Mouse (Mus musculus) heart, adult 2 months (tissue): Measurements from ENCODE around the gene Rab14. TPM values are rescaled to one million over a fixed set of nuclear protein-coding genes. Genes with fewer than 3 reads are reported as not detected.

ENCODE experiments used
- DNase-seq, 2 experiments: peaks; one replicate each; pipeline ENCODE4 v3.0.0; 2021
- H3K27ac ChIP-seq: fragments of 200-600 bp; 2 replicates; pipeline ENCODE4 v1.8.1; 2022
- H3K27me3 ChIP-seq: fragments of 200-500 bp; 2 replicates; pipeline ENCODE4 v1.6.1; 2012; ENCODE audit warnings: mild to moderate bottlenecking, low read length, inconsistent platforms, mixed read lengths; ENCODE audit not compliant: control insufficient read depth, insufficient read depth
- H3K36me3 ChIP-seq: fragments of 200-500 bp; 2 replicates; pipeline ENCODE4 v1.6.1; 2012; ENCODE audit warnings: low read length, inconsistent platforms; ENCODE audit not compliant: control insufficient read depth, insufficient read depth
- H3K4me1 ChIP-seq: fragments of 200-500 bp; 2 replicates; pipeline ENCODE4 v1.6.1; 2011; ENCODE audit warnings: low read length; ENCODE audit not compliant: control insufficient read depth, insufficient read depth
- H3K4me3 ChIP-seq: fragments of 200-600 bp; 2 replicates; pipeline ENCODE4 v1.8.1; 2022
- H3K79me2 ChIP-seq: fragments of 200-500 bp; replicated peaks from 2 replicates; pipeline ENCODE4 v1.6.1; 2012; ENCODE audit warnings: mild to moderate bottlenecking, inconsistent platforms, low read length, moderate library complexity, mixed read lengths; ENCODE audit not compliant: control insufficient read depth, insufficient read depth
- H3K9ac ChIP-seq: fragments of 200-500 bp; 2 replicates; pipeline ENCODE4 v1.6.1; 2012; ENCODE audit warnings: low read depth, mild to moderate bottlenecking, control low read depth, inconsistent platforms, low read length, mixed read lengths
- CTCF ChIP-seq: fragments of 200-600 bp; IDR thresholded peaks from 2 replicates; pipeline ENCODE4 v1.8.1; 2022; ENCODE audit warnings: antibody characterized with exemption, mild to moderate bottlenecking, moderate library complexity
- EP300 ChIP-seq: fragments of 200-500 bp; IDR thresholded peaks from 2 replicates; pipeline ENCODE4 v1.6.1; 2011; ENCODE audit warnings: low read depth, low read length, control low read depth; ENCODE audit not compliant: insufficient read depth
- POLR2A ChIP-seq: fragments of 200-500 bp; IDR thresholded peaks from 2 replicates; pipeline ENCODE4 v1.6.1; 2011; ENCODE audit warnings: mild to moderate bottlenecking, low read depth, low read length, control low read depth; ENCODE audit not compliant: insufficient read depth
- WGBS: fragments of 180-500 bp; shearing (Covaris S2); methylation state at CpG from one replicate; pipeline ENCODE4 v1.1.7; 2018; 5-methylcytosine and 5-hydroxymethylcytosine counted together
- intact Hi-C: fragments of 180-260 bp; cut with DNase I; formaldehyde crosslinking; loops from one replicate; pipeline ENCODE4 v1.15.1; 2025
- polyA plus RNA-seq: library from polyadenylated mRNA; depleted of rRNA; stranded (reverse); fragments of >200 nt; gene quantifications from 2 replicates; pipeline ENCODE4 v1.2.3, GENCODE M21; 2012
- total RNA-seq, 2 experiments: library from RNA; stranded (reverse); gene quantifications; 2 replicates each; pipeline ENCODE4 v1.2.3; 2021

Gene Rab14
- total and polyA plus RNA-seq, 3 experiments, result 61.4 to 135 (median 129) TPM

- Histone ChIP-seq H3K36me3 (peaks cover 47% of the 10 kb centered on the region), H3K4me1 (peaks cover 10% of the 10 kb centered on the region), H3K9ac (no peak overlapping the region), H3K27ac (no peak overlapping the region), H3K27me3 (no peaks in the 10 kb centered on the region), H3K79me2 (peaks cover 8% of the 10 kb centered on the region; the same call in 1 of the 2 replicates), H3K4me3 (no peak overlapping the region)
- TF ChIP-seq CTCF (no peak), EP300 (no peak), POLR2A (no peak)
- intact Hi-C loops, result no loop called here
- 54% methylated on average over 6 of the region's 6 CpGs for WGBS
- no peak for DNase-seq
Observed at GRCm38 (mm10) chr2:35195626-35196544, 5.0 kb downstream of the Rab14 start.

GRCm38 (mm10) chr2:35193976-35194375, 6.9 kb downstream of the Rab14 start:
- no peak overlapping the region for H3K4me3 ChIP-seq
- WGBS, result 69% methylated on average over 1 of the region's 1 CpGs
- no peaks in the 10 kb centered on the region for H3K27me3 ChIP-seq
- peaks cover 49% of the 10 kb centered on the region for H3K36me3 ChIP-seq
- no peak overlapping the region for H3K27ac ChIP-seq
- TF ChIP-seq CTCF (no peak), POLR2A (no peak), EP300 (no peak)
- no peak for DNase-seq
- intact Hi-C loops, result no loop called here
- peaks cover 7% of the 10 kb centered on the region; the same call in 1 of the 2 replicates for H3K79me2 ChIP-seq
- H3K4me1 ChIP-seq, result peaks cover 5% of the 10 kb centered on the region
- H3K9ac ChIP-seq, result no peak overlapping the region

GRCm38 (mm10) chr2:35188929-35189328, 12.0 kb downstream of the Rab14 start:
- no peaks in the 10 kb centered on the region for H3K27me3 ChIP-seq
- WGBS, result 66% methylated on average over 5 of the region's 5 CpGs
- no peak overlapping the region for H3K27ac ChIP-seq
- peaks cover 51% of the 10 kb centered on the region for H3K36me3 ChIP-seq
- no peak overlapping the region for H3K9ac ChIP-seq
- H3K4me1 ChIP-seq, result no peaks in the 10 kb centered on the region; the same call in 1 of the 2 replicates
- intact Hi-C loops, result no loop called here
- no peak for DNase-seq
- no peak overlapping the region for H3K4me3 ChIP-seq
- TF ChIP-seq CTCF (no peak), EP300 (no peak), POLR2A (no peak)
- peaks cover 4% of the 10 kb centered on the region; the same call in 1 of the 2 replicates for H3K79me2 ChIP-seq

- H3K36me3 ChIP-seq, result peaks cover 49% of the 10 kb centered on the region
- no peak overlapping the region for H3K4me3 ChIP-seq
- H3K4me1 ChIP-seq, result peaks cover 2% of the 10 kb centered on the region; the same call in 1 of the 2 replicates
- H3K9ac ChIP-seq, result no peak overlapping the region
- WGBS, result 53% methylated on average over 6 of the region's 6 CpGs
- peak overlapping the region; percentile 52 for H3K27ac ChIP-seq
- intact Hi-C loops, result no loop called here
- no peaks in the 10 kb centered on the region for H3K27me3 ChIP-seq
- H3K79me2 ChIP-seq, result 0 out of 2 replicates have a peak, but pooled peaks cover 3% of the 10 kb centered on the region
- DNase-seq, result no peak
- TF ChIP-seq CTCF (no peak), POLR2A (no peak), EP300 (no peak)
Observed at GRCm38 (mm10) chr2:35183115-35183673, 17.7 kb downstream of the Rab14 start.

- Histone ChIP-seq H3K9ac (no peak overlapping the region), H3K4me1 (no peaks in the 10 kb centered on the region; the same call in none of the 2 replicates), H3K4me3 (no peak overlapping the region), H3K79me2 (0 out of 2 replicates have a peak, but pooled peaks cover 1% of the 10 kb centered on the region), H3K36me3 (peaks cover 21% of the 10 kb centered on the region), H3K27ac (no peak overlapping the region), H3K27me3 (no peaks in the 10 kb centered on the region)
- DNase-seq, result no peak
- TF ChIP-seq POLR2A (no peak), CTCF (no peak), EP300 (no peak)
- intact Hi-C loops, result no loop called here
- WGBS, result 51% methylated on average over 3 of the region's 3 CpGs
Observed at GRCm38 (mm10) chr2:35178153-35178552, 22.8 kb downstream of the Rab14 start.
